Mouse (Mus musculus): Measurements from ENCODE around the gene Tm9sf2. TPM values are rescaled to one million over a fixed set of nuclear protein-coding genes. Genes with fewer than 3 reads are reported as not detected.
"Not testable (repeated sequence)": the region's sequence is repeated elsewhere in the genome, so short reads cannot be mapped to it uniquely, and the experiment has no call there.

Gene Tm9sf2
- 125 and 130 TPM in 2 replicates for polyA plus RNA-seq (2014; fragmentation: Nextera tagmentation; extraction: Ambion mirVana)

DNA sequence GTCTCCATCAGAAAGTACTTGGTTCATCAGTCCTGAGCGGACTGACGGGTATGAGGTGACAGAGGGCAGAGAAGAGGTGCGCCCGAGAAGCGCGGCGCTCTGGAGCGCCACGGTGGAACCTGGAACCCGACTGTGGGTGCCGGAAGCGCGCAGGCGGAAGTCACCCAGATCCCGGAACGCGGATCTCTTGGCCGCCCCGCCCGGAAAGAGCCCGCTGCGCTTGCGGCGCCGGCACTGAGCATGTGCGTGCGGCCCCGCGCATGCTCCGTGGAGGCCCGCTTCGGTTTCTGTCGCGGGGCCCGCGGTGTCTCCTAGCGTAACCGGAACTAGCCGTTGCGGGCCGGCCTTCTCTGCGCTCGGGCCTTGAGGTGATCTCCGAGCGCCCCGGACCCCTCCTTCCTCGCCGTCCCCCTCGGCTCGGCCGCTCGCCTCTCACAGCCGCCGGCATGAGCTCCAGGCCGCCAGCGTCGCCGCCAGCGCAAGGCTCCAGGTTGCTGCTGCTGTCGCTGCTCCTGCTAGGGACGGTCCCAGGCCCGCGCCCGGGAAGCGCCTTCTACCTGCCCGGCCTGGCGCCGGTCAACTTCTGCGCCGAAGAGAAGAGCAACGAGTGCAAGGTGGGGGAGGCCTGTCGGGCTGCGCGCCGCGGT lies at the start of gene Tm9sf2:
TSS of gene Tm9sf2 (plus strand) at position 217 of the 647 bp plus-strand sequence.
- Histone ChIP-seq H3K9me3 (ENCODE audit: control insufficient read depth, low read length) (no peaks in the 10 kb centered on the region), H3K4me1 (replicated peaks; ENCODE audit: control insufficient read depth, insufficient read depth, low read length) (peaks cover 7% of the 10 kb centered on the region), H3K4me3 (ENCODE audit: low read depth, low read length) (peak within 1 kb of the TSS; percentile 78), H3K36me3 (ENCODE audit: control insufficient read depth, insufficient read depth, low read length) (no peaks in the 10 kb centered on the region), H3K27ac (ENCODE audit: low read depth, low read length) (peak within 1 kb of the TSS; percentile 79), H3K4me2 (ENCODE audit: low read depth, low read length, severe bottlenecking) (peak within 1 kb of the TSS; percentile 49), H3K27me3 (ENCODE audit: control insufficient read depth, insufficient read depth, low read length) (no peaks in the 10 kb centered on the region), H3K9ac (ENCODE audit: low read length) (peak within 1 kb of the TSS; percentile 91)
- peak; percentile 92 for ATAC-seq (replicated peaks; ENCODE audit: low FRiP score)
- WGBS, result under 1% methylated on average over 70 of the region's 76 CpGs
- peak; percentile 94 for DNase-seq (ENCODE audit: low spot score)

- Histone ChIP-seq H3K9ac (ENCODE audit: low read length) (no peak overlapping the region), H3K27me3 (ENCODE audit: control insufficient read depth, insufficient read depth, low read length) (no peaks in the 10 kb centered on the region), H3K9me3 (ENCODE audit: control insufficient read depth, low read length) (no peaks in the 10 kb centered on the region), H3K36me3 (ENCODE audit: control insufficient read depth, insufficient read depth, low read length) (no peaks in the 10 kb centered on the region), H3K4me2 (ENCODE audit: low read depth, low read length, severe bottlenecking) (no peak overlapping the region), H3K4me3 (ENCODE audit: low read depth, low read length) (no peak overlapping the region), H3K27ac (ENCODE audit: low read depth, low read length) (no peak overlapping the region), H3K4me1 (replicated peaks; ENCODE audit: control insufficient read depth, insufficient read depth, low read length) (no peaks in the 10 kb centered on the region)
- ATAC-seq (replicated peaks; ENCODE audit: low FRiP score) (no peak), DNase-seq (ENCODE audit: low spot score) (no peak)
- WGBS, result 37% methylated on average over 2 of the region's 2 CpGs
Measured at GRCm38 (mm10) chr14:122057941-122058346, 48.9 kb upstream of the Tm9sf2 start.

DNA sequence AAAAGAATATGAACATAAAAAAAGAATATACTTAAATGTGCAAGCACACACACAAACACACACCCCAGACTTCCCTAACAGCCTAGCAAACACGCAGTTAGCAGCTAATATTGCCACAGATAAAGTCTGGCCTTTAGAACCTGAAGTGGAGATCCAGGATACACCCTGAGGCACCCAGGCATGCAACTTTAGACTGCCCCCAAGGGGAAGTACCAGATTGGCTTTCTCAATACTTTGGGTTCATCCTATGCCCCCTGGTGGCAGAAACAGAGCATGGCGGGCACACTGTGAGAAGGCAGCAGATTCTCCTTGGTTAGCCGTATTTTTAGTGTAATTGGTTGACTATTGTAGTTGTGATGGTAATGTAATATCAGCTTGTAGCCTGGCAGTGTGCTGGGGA lies 46.2 kb upstream of the Tm9sf2 start:
- Histone ChIP-seq H3K9ac (ENCODE audit: low read length) (no peak overlapping the region), H3K4me3 (ENCODE audit: low read depth, low read length) (no peak overlapping the region), H3K36me3 (ENCODE audit: control insufficient read depth, insufficient read depth, low read length) (no peaks in the 10 kb centered on the region), H3K27ac (ENCODE audit: low read depth, low read length) (no peak overlapping the region), H3K4me2 (ENCODE audit: low read depth, low read length, severe bottlenecking) (no peak overlapping the region), H3K4me1 (replicated peaks; ENCODE audit: control insufficient read depth, insufficient read depth, low read length) (no peaks in the 10 kb centered on the region), H3K9me3 (ENCODE audit: control insufficient read depth, low read length) (no peaks in the 10 kb centered on the region), H3K27me3 (ENCODE audit: control insufficient read depth, insufficient read depth, low read length) (no peaks in the 10 kb centered on the region)
- ATAC-seq (replicated peaks; ENCODE audit: low FRiP score) (peak; percentile 46; the same call in 1 of the 2 replicates), DNase-seq (ENCODE audit: low spot score) (peak; percentile 82)
- 16% methylated on average over 3 of the region's 3 CpGs for WGBS

DNA sequence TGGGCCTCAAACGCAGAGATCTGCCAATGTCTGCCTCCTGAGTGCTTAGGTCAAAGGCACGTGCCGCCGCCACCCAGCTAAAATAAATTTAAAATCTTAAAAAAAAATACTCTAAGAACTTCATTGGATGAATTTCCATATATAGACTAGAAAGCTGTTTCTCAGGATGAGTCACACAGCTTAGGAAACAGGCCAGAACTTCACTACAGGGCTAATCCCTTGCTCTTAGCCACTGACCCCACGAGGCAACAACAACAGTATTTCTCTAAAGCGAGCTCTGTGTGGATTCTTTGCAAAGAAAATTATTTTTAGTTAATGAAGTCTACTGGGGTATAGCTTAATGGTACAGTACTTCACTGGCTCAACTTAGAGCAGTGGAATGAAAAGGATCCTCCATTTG lies 45.5 kb upstream of the Tm9sf2 start:
- 91% methylated on average over 6 of the region's 6 CpGs for WGBS
- Histone ChIP-seq H3K9me3 (ENCODE audit: control insufficient read depth, low read length) (no peaks in the 10 kb centered on the region), H3K9ac (ENCODE audit: low read length) (no peak overlapping the region), H3K27ac (ENCODE audit: low read depth, low read length) (no peak overlapping the region), H3K4me1 (replicated peaks; ENCODE audit: control insufficient read depth, insufficient read depth, low read length) (no peaks in the 10 kb centered on the region), H3K27me3 (ENCODE audit: control insufficient read depth, insufficient read depth, low read length) (no peaks in the 10 kb centered on the region), H3K4me3 (ENCODE audit: low read depth, low read length) (no peak overlapping the region), H3K36me3 (ENCODE audit: control insufficient read depth, insufficient read depth, low read length) (no peaks in the 10 kb centered on the region), H3K4me2 (ENCODE audit: low read depth, low read length, severe bottlenecking) (no peak overlapping the region)
- ATAC-seq (replicated peaks; ENCODE audit: low FRiP score) (no peak), DNase-seq (ENCODE audit: low spot score) (no peak)

- Histone ChIP-seq H3K4me3 (ENCODE audit: low read depth, low read length) (no peak overlapping the region), H3K27ac (ENCODE audit: low read depth, low read length) (no peak overlapping the region), H3K9ac (ENCODE audit: low read length) (no peak overlapping the region), H3K9me3 (ENCODE audit: control insufficient read depth, low read length) (no peaks in the 10 kb centered on the region), H3K4me1 (replicated peaks; ENCODE audit: control insufficient read depth, insufficient read depth, low read length) (no peaks in the 10 kb centered on the region), H3K4me2 (ENCODE audit: low read depth, low read length, severe bottlenecking) (no peak overlapping the region), H3K36me3 (ENCODE audit: control insufficient read depth, insufficient read depth, low read length) (no peaks in the 10 kb centered on the region), H3K27me3 (ENCODE audit: control insufficient read depth, insufficient read depth, low read length) (no peaks in the 10 kb centered on the region)
- WGBS, result 81% methylated on average over 10 of the region's 10 CpGs
- DNase-seq (ENCODE audit: low spot score), result no peak
- ATAC-seq (replicated peaks; ENCODE audit: low FRiP score), result no peak
Measured at GRCm38 (mm10) chr14:122062411-122063090, 44.3 kb upstream of the Tm9sf2 start.

DNA sequence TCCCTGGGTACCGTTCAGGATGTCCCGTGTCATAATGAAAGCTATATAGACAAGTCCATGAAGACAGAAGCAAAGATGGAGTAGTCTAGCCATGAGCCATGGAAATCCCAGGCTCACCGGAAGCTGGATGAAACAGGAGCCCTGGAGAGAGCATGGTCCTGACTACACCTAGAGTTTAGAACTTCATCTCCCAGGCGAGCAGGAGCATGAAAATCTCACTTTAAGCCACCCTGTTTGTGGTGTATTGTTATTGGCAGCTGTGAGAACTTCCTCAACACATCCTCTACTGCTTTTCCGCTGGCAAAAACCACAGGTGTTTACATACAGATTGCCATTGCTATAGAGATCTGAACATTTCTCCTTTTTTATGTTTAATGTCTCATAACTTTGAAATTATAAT lies 43.2 kb upstream of the Tm9sf2 start:
- no peaks in the 10 kb centered on the region for H3K4me1 ChIP-seq (replicated peaks; ENCODE audit: control insufficient read depth, insufficient read depth, low read length)
- no peaks in the 10 kb centered on the region for H3K27me3 ChIP-seq (ENCODE audit: control insufficient read depth, insufficient read depth, low read length)
- H3K27ac ChIP-seq (ENCODE audit: low read depth, low read length), result no peak overlapping the region
- no peak for DNase-seq (ENCODE audit: low spot score)
- H3K9me3 ChIP-seq (ENCODE audit: control insufficient read depth, low read length), result no peaks in the 10 kb centered on the region
- no peak for ATAC-seq (replicated peaks; ENCODE audit: low FRiP score)
- no peak overlapping the region for H3K9ac ChIP-seq (ENCODE audit: low read length)
- 86% methylated on average over 5 of the region's 5 CpGs for WGBS
- H3K36me3 ChIP-seq (ENCODE audit: control insufficient read depth, insufficient read depth, low read length), result no peaks in the 10 kb centered on the region
- H3K4me3 ChIP-seq (ENCODE audit: low read depth, low read length), result no peak overlapping the region
- no peak overlapping the region for H3K4me2 ChIP-seq (ENCODE audit: low read depth, low read length, severe bottlenecking)

GRCm38 (mm10) chr14:122064519-122064918 lies 42.3 kb upstream of the Tm9sf2 start:
- Histone ChIP-seq H3K4me1 (replicated peaks; ENCODE audit: control insufficient read depth, insufficient read depth, low read length) (no peaks in the 10 kb centered on the region), H3K27me3 (ENCODE audit: control insufficient read depth, insufficient read depth, low read length) (no peaks in the 10 kb centered on the region), H3K36me3 (ENCODE audit: control insufficient read depth, insufficient read depth, low read length) (no peaks in the 10 kb centered on the region), H3K4me2 (ENCODE audit: low read depth, low read length, severe bottlenecking) (no peak overlapping the region), H3K27ac (ENCODE audit: low read depth, low read length) (no peak overlapping the region), H3K9me3 (ENCODE audit: control insufficient read depth, low read length) (no peaks in the 10 kb centered on the region), H3K9ac (ENCODE audit: low read length) (no peak overlapping the region), H3K4me3 (ENCODE audit: low read depth, low read length) (no peak overlapping the region)
- 8% methylated on average over 2 of the region's 2 CpGs for WGBS
- DNase-seq (ENCODE audit: low spot score), result peak; percentile 79
- no peak for ATAC-seq (replicated peaks; ENCODE audit: low FRiP score)

DNA sequence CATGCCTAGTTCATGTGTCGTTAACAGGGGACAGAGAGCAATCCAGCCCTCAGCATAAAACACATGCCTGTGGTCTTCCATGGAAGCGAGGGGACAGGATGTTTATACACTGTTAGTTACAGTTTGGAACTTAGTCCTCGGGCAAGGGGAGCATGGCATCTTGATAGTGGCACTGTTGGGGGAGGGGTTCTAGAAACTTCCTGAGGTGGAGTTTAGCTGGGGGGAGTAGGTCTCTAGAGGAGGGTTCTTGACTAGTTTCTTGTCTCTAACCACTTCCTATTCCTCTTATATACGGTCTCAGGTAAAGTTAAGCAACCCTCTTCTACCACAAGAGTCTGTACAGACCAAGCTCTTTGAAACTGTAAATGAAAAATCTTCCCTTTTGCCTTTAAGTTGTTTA lies 40.6 kb upstream of the Tm9sf2 start:
- Histone ChIP-seq H3K9me3 (ENCODE audit: control insufficient read depth, low read length) (no peaks in the 10 kb centered on the region), H3K27me3 (ENCODE audit: control insufficient read depth, insufficient read depth, low read length) (no peaks in the 10 kb centered on the region), H3K4me3 (ENCODE audit: low read depth, low read length) (no peak overlapping the region), H3K9ac (ENCODE audit: low read length) (no peak overlapping the region), H3K4me1 (replicated peaks; ENCODE audit: control insufficient read depth, insufficient read depth, low read length) (no peaks in the 10 kb centered on the region), H3K27ac (ENCODE audit: low read depth, low read length) (no peak overlapping the region), H3K4me2 (ENCODE audit: low read depth, low read length, severe bottlenecking) (no peak overlapping the region), H3K36me3 (ENCODE audit: control insufficient read depth, insufficient read depth, low read length) (no peaks in the 10 kb centered on the region)
- DNase-seq (ENCODE audit: low spot score) (no peak), ATAC-seq (replicated peaks; ENCODE audit: low FRiP score) (no peak)
- 89% methylated on average over 4 of the region's 4 CpGs for whole genome bisulfite sequencing

GRCm38 (mm10) chr14:122068036-122068435 lies 38.8 kb upstream of the Tm9sf2 start:
- not testable (repeated sequence) for H3K36me3 ChIP-seq (ENCODE audit: control insufficient read depth, insufficient read depth, low read length); H3K9ac ChIP-seq (ENCODE audit: low read length); H3K4me1 ChIP-seq (replicated peaks; ENCODE audit: control insufficient read depth, insufficient read depth, low read length); ATAC-seq (replicated peaks; ENCODE audit: low FRiP score); H3K4me2 ChIP-seq (ENCODE audit: low read depth, low read length, severe bottlenecking); H3K27ac ChIP-seq (ENCODE audit: low read depth, low read length); H3K27me3 ChIP-seq (ENCODE audit: control insufficient read depth, insufficient read depth, low read length); H3K9me3 ChIP-seq (ENCODE audit: control insufficient read depth, low read length); DNase-seq (ENCODE audit: low spot score); H3K4me3 ChIP-seq (ENCODE audit: low read depth, low read length)
- WGBS, result 29% methylated on average over 3 of the region's 3 CpGs

Data from forebrain, embryonic 11.5 days (tissue).